Mouse (Mus musculus) mouse embryonic stem cell (cell line): ENCODE data around the gene Tmem139.

ENCODE experiments used
- in situ Hi-C, 2 experiments: fragments of 300-500 bp; cut with MboI; formaldehyde crosslinking; loops; 1 replicate in 1 of 2; 3 replicates in 1 of 2; pipeline ENCODE4 v1.14.3; 2019 to 2020; ENCODE audit warnings: low sequenced_read_pairs in 2 of 2, low pct_unique_long_range_greater_than_20kb in 1 of 2, mixed read lengths in 1 of 2; ENCODE audit not compliant: unreplicated experiment in 1 of 2

Gene Tmem139

DNA sequence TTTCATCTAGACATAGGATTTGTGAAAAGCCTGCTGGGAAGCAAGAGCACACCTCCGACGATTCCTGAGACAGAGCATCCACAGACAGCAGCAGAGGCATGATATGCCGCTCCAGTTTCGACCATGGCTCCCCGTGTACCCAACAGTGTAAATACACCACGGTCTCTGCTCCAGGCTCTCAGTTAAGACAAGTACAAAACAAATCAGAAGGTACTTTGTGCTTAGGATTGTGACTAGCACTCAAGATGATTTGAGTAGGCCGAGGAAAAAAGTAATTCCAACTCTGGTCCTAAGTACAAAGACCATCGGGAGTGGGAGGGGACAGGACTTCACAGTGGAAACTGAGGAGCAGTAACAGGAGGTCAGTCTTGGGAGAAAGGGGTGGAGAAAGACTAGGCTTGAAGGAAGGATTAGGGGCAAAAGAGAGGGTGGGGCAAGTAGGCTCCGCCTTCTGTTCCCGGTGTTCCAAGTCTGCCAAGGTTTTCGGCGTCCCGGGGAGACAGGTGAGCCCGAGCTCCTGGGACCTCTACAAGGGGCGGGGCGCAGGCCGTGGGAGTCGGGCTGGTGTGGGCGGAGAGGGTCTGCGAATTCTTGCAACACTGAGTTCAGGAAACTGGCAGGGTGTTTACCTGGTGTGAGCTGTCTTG is at the start of gene Tmem139:
TSS of gene Tmem139 (plus strand) at position 447 of the 647 bp plus-strand sequence.
- in situ Hi-C loops, result no loop called here

- in situ Hi-C loops, result no loop called here
Observed at GRCm38 (mm10) chr6:42215028-42215427, 46.7 kb upstream of the Tmem139 start, which contains the start of gene Tas2r144. Tas2r144 (plus strand) TSS chr6:42215328.

DNA sequence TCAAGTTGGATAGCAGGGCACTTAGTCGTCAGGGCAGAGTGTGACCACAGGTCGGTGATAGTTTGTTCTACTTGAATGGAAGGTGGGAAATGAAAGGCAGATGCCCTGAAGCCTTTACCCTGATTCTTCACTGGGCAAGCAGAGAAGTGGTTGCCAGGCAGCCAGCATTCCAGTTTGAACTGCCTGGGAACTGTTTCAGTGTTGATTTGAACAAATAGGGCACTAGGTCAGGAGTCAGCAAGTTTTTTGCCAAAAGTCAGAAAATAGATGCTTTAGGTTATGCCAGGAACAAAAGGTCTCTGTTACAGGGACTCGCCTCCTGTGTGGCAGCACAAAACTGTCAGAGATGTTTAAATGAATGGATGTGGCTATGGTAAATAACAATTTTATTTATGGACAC is 39.5 kb upstream of the Tmem139 start:
- in situ Hi-C loops, result loop anchor here in 1 of 2 experiments (10.0 kb wide), 1 partner anchor 363 kb away; no protein-coding TSS in a partner anchor

GRCm38 (mm10) chr6:42225046-42225445 is 36.7 kb upstream of the Tmem139 start:
- in situ Hi-C loops, result loop anchor here (10.0 to 25.0 kb wide), 2 partner anchors 360 to 362 kb away; partner anchors contain the start of gene Tcaf3 (in 1 of the 2)

DNA sequence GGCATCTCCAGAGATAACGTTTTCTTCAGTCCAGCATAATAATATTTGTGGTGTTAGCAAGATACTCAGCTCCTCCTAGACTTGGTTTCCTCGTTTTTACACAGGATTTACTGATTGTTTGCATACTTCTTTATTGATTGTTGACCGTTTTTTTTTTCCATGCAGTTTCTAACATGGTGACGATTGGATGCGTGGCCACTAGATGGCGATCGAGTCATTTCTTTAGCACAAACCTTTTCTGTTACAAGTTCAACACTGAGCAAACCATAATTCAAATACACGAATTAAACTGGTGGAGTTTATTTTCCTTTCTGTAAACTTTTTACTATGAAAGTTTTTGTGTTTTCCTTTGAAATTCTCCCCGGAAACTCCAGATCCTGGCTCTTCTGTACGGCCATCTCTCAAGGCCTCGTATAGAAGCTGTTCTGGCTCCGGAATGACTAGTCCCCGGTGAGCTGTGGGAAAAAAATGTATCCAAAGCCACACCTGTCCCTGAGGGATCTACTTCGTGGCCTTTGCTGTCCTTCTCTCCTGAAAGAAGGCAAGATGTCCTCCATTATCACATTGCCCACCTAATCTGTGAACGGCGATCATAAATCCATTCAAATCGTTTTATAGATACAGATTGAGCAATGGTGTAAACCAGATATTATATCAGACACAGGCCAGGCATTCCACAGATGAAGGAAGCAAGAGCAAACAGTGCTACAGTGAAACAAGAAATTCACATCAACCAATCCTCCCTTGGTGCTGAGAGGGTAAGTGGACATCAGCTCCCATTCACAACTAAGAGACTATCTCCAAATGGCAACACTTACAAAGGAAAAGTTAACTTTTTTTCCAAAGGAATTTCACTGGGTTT is 34.3 kb upstream of the Tmem139 start:
- in situ Hi-C loops, result loop anchor here (10.0 to 25.0 kb wide), 2 partner anchors 357 to 360 kb away; partner anchors contain the start of gene Tcaf3 (in 1 of the 2)

GRCm38 (mm10) chr6:42229610-42230009 is 32.2 kb upstream of the Tmem139 start:
- in situ Hi-C loops, result loop anchor here (10.0 to 25.0 kb wide), 2 partner anchors 355 to 358 kb away; partner anchors contain the start of gene Tcaf3 (in 1 of the 2)

GRCm38 (mm10) chr6:42231191-42231590 is 30.6 kb upstream of the Tmem139 start:
- in situ Hi-C loops, result loop anchor here in 1 of 2 experiments (25.0 kb wide), 1 partner anchor 356 kb away; the partner anchor contains the start of gene Tcaf3

- in situ Hi-C loops, result loop anchor here in 1 of 2 experiments (25.0 kb wide), 1 partner anchor 350 kb away; the partner anchor contains the start of gene Tcaf3
Observed at GRCm38 (mm10) chr6:42237276-42237805, 24.4 kb upstream of the Tmem139 start.

DNA sequence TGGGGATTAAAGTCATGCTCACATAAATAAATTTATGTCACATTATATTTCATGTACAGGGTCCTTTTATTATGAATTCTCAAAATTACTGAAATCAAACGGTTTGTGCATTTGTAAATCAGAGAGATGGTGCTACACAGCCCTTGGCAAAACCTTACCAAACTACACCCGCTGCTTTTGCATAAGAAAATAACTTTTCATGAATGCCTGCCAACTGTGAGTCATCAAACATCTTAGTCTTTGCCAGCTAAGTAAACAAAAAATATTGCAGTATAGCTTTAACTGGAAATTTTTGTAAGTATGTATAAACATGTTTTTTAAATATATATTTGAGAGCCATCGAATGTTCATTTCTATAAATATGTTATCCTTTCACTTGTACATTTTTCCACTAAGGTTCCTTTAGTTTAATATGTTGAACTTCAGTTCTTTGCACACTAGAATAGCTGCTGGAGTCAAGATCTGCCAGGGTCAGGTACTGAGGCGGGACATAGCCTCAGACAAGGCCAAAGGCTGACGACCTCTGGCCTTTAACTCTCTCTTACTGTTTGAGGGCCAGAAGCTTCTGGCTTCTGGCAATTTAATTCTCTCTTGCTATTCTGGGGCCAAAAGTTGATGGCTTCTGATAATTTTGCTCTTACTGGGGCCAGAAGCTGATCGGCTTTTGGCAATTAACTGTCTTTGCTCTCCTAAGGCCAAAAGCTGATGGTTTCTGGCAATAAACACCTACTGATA is 20.3 kb upstream of the Tmem139 start:
- in situ Hi-C loops, result loop anchor here in 1 of 2 experiments (25.0 kb wide), 1 partner anchor 346 kb away; the partner anchor contains the start of gene Tcaf3

GRCm38 (mm10) chr6:42245711-42246353 is 15.9 kb upstream of the Tmem139 start, which contains the start of gene Gstk1:
Gstk1 (plus strand) TSS chr6:42245935.
- in situ Hi-C loops, result loop anchor here in 1 of 2 experiments (25.0 kb wide), 1 partner anchor 341 kb away; the partner anchor contains the start of gene Tcaf3

DNA sequence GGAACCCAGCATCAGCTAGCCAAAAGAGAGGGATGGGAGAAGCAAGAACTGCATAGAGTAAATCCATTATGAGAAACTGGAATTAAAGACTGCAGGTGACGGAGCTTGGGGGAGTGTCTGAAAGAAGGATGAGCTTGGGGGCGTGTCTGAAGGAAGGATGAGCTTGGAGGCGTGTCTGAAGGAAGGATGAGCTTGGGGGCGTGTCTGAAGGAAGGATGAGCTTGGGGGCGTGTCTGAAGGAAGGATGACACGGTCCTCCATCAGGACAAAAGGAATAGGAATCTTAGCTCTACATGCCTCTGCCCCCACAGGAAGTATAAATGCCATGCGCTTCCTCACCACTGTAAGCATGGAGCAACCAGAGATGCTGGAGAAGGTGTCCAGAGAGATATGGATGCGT is 14.6 kb upstream of the Tmem139 start:
- in situ Hi-C loops, result loop anchor here in 1 of 2 experiments (25.0 kb wide), 1 partner anchor 340 kb away; the partner anchor contains the start of gene Tcaf3

DNA sequence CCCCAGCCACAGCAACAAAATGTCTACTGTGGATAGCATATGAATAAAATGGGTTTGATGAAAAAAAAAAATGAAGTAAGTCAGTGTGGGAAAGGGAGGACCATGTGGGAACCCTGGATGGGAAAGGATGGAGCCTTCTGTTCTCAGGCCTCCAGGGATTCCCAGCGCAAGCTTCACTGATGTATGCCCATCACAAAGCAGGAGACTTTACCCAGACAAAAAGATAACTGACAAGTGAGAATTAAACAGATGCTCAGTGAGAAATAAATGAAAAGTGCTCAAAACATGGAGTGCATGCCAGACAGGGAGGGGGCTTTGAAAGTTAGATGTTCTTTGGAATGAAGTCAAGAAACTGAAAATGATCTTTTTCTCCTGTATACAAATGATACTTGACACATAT is 13.8 kb upstream of the Tmem139 start:
- in situ Hi-C loops, result loop anchor here in 1 of 2 experiments (25.0 kb wide), 1 partner anchor 339 kb away; the partner anchor contains the start of gene Tcaf3

- in situ Hi-C loops, result no loop called here
Observed at GRCm38 (mm10) chr6:42251791-42252190, 10.0 kb upstream of the Tmem139 start.

- in situ Hi-C loops, result no loop called here
Observed at GRCm38 (mm10) chr6:42253103-42253502, 8.7 kb upstream of the Tmem139 start.

DNA sequence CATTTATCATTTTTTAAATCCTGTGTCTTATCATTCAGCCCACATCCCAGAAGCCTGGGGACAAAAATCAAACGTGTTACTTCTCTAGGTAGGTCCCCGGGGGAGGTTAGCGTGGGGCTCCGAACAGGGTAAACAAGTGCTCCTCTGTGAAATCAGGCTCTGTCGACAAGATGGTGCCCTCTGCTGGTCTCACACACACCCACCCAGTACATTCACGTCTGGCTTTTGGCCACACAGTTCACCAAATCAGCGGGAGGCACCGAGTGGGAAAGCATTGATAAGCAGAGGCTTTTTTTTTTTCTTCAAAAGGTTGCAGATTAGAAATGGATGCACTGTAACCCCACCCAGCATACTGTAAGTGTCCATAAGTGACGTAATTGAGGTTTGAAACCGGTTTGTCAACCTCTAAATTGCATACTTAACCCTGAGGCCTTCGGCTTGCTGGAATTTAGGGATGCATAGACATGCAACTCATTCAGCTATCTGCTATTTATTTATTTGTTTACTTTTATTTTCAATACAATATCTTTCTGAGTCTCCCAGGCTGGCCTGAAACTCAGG is 4.4 kb upstream of the Tmem139 start:
- in situ Hi-C loops, result no loop called here

- in situ Hi-C loops, result no loop called here
Observed at GRCm38 (mm10) chr6:42260430-42260829, 1.3 kb upstream of the Tmem139 start.
